Mouse (Mus musculus): ENCODE data around the gene Gucy2c. TPM values are rescaled to one million over a fixed set of nuclear protein-coding genes. Genes with fewer than 3 reads are reported as not detected.
A peak's percentile ranks its signal among the peaks of the same experiment; 100 is the strongest.
"Not testable (repeated sequence)": the region's sequence is repeated elsewhere in the genome, so short reads cannot be mapped to it uniquely, and the experiment has no call there.

Gucy2c gene
- polyA plus RNA-seq, 1 experiment from 2014 or later: 0.10 TPM

- H3K4me3 ChIP-seq; H3K27ac ChIP-seq (replicated peaks); H3K27me3 ChIP-seq (ENCODE audit: low read depth, poor library complexity, severe bottlenecking); H3K9me3 ChIP-seq (replicated peaks); H3K36me3 ChIP-seq; DNase-seq (ENCODE audit: low spot score): not testable (repeated sequence)
- H3K4me1 ChIP-seq: peaks cover 16% of the 10 kb centered on the region
- WGBS: 79% methylated on average over 3 of the region's 3 CpGs
Observed at GRCm38 (mm10) chr6:136797874-136798693, 16.5 kb upstream of the Gucy2c start.

GRCm38 (mm10) chr6:136795850-136796249, 14.3 kb upstream of the Gucy2c start:
- H3K4me1 ChIP-seq: peaks cover 15% of the 10 kb centered on the region
- no peak overlapping the region for H3K27ac ChIP-seq (replicated peaks)
- H3K27me3 ChIP-seq (ENCODE audit: low read depth, poor library complexity, severe bottlenecking): peaks cover 12% of the 10 kb centered on the region
- WGBS: 66% methylated on average over 6 of the region's 6 CpGs
- H3K9me3 ChIP-seq (replicated peaks): no peaks in the 10 kb centered on the region
- no peaks in the 10 kb centered on the region for H3K36me3 ChIP-seq
- no peak overlapping the region for H3K4me3 ChIP-seq
- no peak for DNase-seq (ENCODE audit: low spot score)

GRCm38 (mm10) chr6:136795110-136795509, 13.5 kb upstream of the Gucy2c start:
- Histone ChIP-seq H3K27ac (replicated peaks) (no peak overlapping the region), H3K27me3 (ENCODE audit: low read depth, poor library complexity, severe bottlenecking) (peaks cover 12% of the 10 kb centered on the region), H3K9me3 (replicated peaks) (no peaks in the 10 kb centered on the region), H3K4me3 (no peak overlapping the region), H3K36me3 (no peaks in the 10 kb centered on the region), H3K4me1 (peaks cover 15% of the 10 kb centered on the region)
- 74% methylated on average over 1 of the region's 1 CpGs for WGBS
- no peak for DNase-seq (ENCODE audit: low spot score)

GRCm38 (mm10) chr6:136793831-136794525, 12.4 kb upstream of the Gucy2c start:
- H3K27ac ChIP-seq (replicated peaks): peak overlapping the region; percentile 65; the same call in 1 of the 2 replicates

GRCm38 (mm10) chr6:136792884-136793758, 11.6 kb upstream of the Gucy2c start:
- no peak for DNase-seq (ENCODE audit: low spot score)
- Histone ChIP-seq H3K27me3 (ENCODE audit: low read depth, poor library complexity, severe bottlenecking) (peaks cover 12% of the 10 kb centered on the region), H3K4me3 (peak overlapping the region; percentile 59), H3K9me3 (replicated peaks) (no peaks in the 10 kb centered on the region), H3K4me1 (peaks cover 15% of the 10 kb centered on the region), H3K27ac (replicated peaks) (no peak overlapping the region), H3K36me3 (no peaks in the 10 kb centered on the region)
- WGBS: 33% methylated on average over 16 of the region's 16 CpGs

More at GRCm38 (mm10) chr6:136793831-136794525, 12.4 kb upstream of the Gucy2c start:
- Histone ChIP-seq H3K9me3 (replicated peaks) (no peaks in the 10 kb centered on the region), H3K36me3 (no peaks in the 10 kb centered on the region), H3K4me1 (peaks cover 15% of the 10 kb centered on the region), H3K27me3 (ENCODE audit: low read depth, poor library complexity, severe bottlenecking) (peaks cover 12% of the 10 kb centered on the region), H3K4me3 (peak overlapping the region; percentile 59)
- WGBS: under 1% methylated on average over 23 of the region's 24 CpGs
- peak; percentile 28 for DNase-seq (ENCODE audit: low spot score)

GRCm38 (mm10) chr6:136789391-136789971, 7.9 kb upstream of the Gucy2c start:
- 81% methylated on average over 5 of the region's 5 CpGs for WGBS
- DNase-seq (ENCODE audit: low spot score): no peak
- H3K9me3 ChIP-seq (replicated peaks): no peaks in the 10 kb centered on the region
- peaks cover 15% of the 10 kb centered on the region for H3K4me1 ChIP-seq
- no peak overlapping the region for H3K4me3 ChIP-seq
- no peak overlapping the region for H3K27ac ChIP-seq (replicated peaks)
- no peaks in the 10 kb centered on the region for H3K36me3 ChIP-seq
- H3K27me3 ChIP-seq (ENCODE audit: low read depth, poor library complexity, severe bottlenecking): peaks cover 12% of the 10 kb centered on the region

GRCm38 (mm10) chr6:136782761-136783160, 1.2 kb upstream of the Gucy2c start:
- no peak overlapping the region for H3K27ac ChIP-seq (replicated peaks)

GRCm38 (mm10) chr6:136782146-136782545, 581 bp upstream of the Gucy2c start:
- 86% methylated on average over 12 of the region's 12 CpGs for WGBS
- Histone ChIP-seq H3K4me3 (no peak overlapping the region), H3K36me3 (no peaks in the 10 kb centered on the region), H3K4me1 (no peaks in the 10 kb centered on the region), H3K27ac (replicated peaks) (no peak overlapping the region), H3K27me3 (ENCODE audit: low read depth, poor library complexity, severe bottlenecking) (no peaks in the 10 kb centered on the region), H3K9me3 (replicated peaks) (0 out of 2 replicates have a peak, but pooled peaks cover 3% of the 10 kb centered on the region)
- DNase-seq (ENCODE audit: low spot score): no peak

More at GRCm38 (mm10) chr6:136782761-136783160, 1.2 kb upstream of the Gucy2c start:
- H3K4me1 ChIP-seq: no peaks in the 10 kb centered on the region
- H3K27me3 ChIP-seq (ENCODE audit: low read depth, poor library complexity, severe bottlenecking): no peaks in the 10 kb centered on the region
- 88% methylated on average over 9 of the region's 9 CpGs for WGBS
- H3K4me3 ChIP-seq: no peak overlapping the region
- no peaks in the 10 kb centered on the region for H3K36me3 ChIP-seq
- 0 out of 2 replicates have a peak, but pooled peaks cover 3% of the 10 kb centered on the region for H3K9me3 ChIP-seq (replicated peaks)
- DNase-seq (ENCODE audit: low spot score): no peak

GRCm38 (mm10) chr6:136776392-136776791, 5.2 kb downstream of the Gucy2c start:
- Histone ChIP-seq H3K27ac (replicated peaks) (no peak overlapping the region), H3K9me3 (replicated peaks) (0 out of 2 replicates have a peak, but pooled peaks cover 3% of the 10 kb centered on the region), H3K4me3 (no peak overlapping the region), H3K4me1 (no peaks in the 10 kb centered on the region), H3K36me3 (no peaks in the 10 kb centered on the region), H3K27me3 (ENCODE audit: low read depth, poor library complexity, severe bottlenecking) (no peaks in the 10 kb centered on the region)
- 82% methylated on average over 1 of the region's 1 CpGs for WGBS
- DNase-seq (ENCODE audit: low spot score): no peak

- Histone ChIP-seq H3K4me3 (no peak overlapping the region), H3K9me3 (replicated peaks) (no peaks in the 10 kb centered on the region), H3K4me1 (no peaks in the 10 kb centered on the region), H3K27me3 (ENCODE audit: low read depth, poor library complexity, severe bottlenecking) (no peaks in the 10 kb centered on the region), H3K36me3 (no peaks in the 10 kb centered on the region), H3K27ac (replicated peaks) (no peak overlapping the region)
- WGBS: 82% methylated on average over 7 of the region's 7 CpGs
- DNase-seq (ENCODE audit: low spot score): no peak
Observed at GRCm38 (mm10) chr6:136769859-136770258, 11.7 kb downstream of the Gucy2c start.

GRCm38 (mm10) chr6:136769143-136769542, 12.4 kb downstream of the Gucy2c start:
- Histone ChIP-seq H3K4me1 (no peaks in the 10 kb centered on the region), H3K27me3 (ENCODE audit: low read depth, poor library complexity, severe bottlenecking) (no peaks in the 10 kb centered on the region), H3K4me3 (no peak overlapping the region), H3K9me3 (replicated peaks) (no peaks in the 10 kb centered on the region), H3K36me3 (no peaks in the 10 kb centered on the region), H3K27ac (replicated peaks) (no peak overlapping the region)
- WGBS: 87% methylated on average over 8 of the region's 8 CpGs
- DNase-seq (ENCODE audit: low spot score): no peak

GRCm38 (mm10) chr6:136763912-136764311, 17.7 kb downstream of the Gucy2c start:
- no peaks in the 10 kb centered on the region for H3K4me1 ChIP-seq
- no peak overlapping the region for H3K4me3 ChIP-seq
- H3K9me3 ChIP-seq (replicated peaks): no peaks in the 10 kb centered on the region
- no peaks in the 10 kb centered on the region for H3K27me3 ChIP-seq (ENCODE audit: low read depth, poor library complexity, severe bottlenecking)
- H3K36me3 ChIP-seq: no peaks in the 10 kb centered on the region
- no peak overlapping the region for H3K27ac ChIP-seq (replicated peaks)
- DNase-seq (ENCODE audit: low spot score): no peak
- 92% methylated on average over 1 of the region's 1 CpGs for WGBS
